Mouse (Mus musculus) naive thymus-derived CD4-positive, alpha-beta T cell, adult 2 months (primary cell): Measurements from ENCODE around the gene Mecr.

ENCODE experiments used
- DNase-seq: peaks from one replicate; pipeline ENCODE4 v3.0.0-alpha.2; 2011; ENCODE audit warnings: low read depth

Gene Mecr

DNA sequence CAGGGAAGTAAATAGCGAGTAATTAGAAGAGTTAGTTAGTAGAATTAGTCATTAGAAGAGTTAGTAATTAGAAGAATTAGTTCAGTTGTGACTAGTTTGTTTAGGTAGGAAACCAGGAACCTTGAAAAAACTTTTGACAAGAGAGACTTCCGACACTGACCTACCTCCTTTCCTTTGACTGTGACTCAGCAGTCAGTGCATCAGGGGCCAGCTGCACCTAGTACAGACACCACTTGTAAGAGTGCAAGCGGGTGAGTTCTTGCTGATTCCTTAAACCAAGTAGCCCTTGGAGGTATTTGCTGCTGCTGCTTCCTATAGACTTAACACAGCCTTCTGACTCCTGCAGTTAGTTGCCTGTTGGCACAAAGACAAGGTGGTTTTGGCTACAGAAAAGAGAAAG lies 47.4 kb downstream of the Mecr start:
- DNase-seq: no peak

- no peak for DNase-seq
These were observed 53.8 kb downstream of the Mecr start for GRCm38 (mm10) chr4:131897109-131897508.

GRCm38 (mm10) chr4:131897787-131898186 lies 54.5 kb downstream of the Mecr start:
- no peak for DNase-seq

- no peak for DNase-seq
These were observed 55.4 kb downstream of the Mecr start for GRCm38 (mm10) chr4:131898503-131899179.

DNA sequence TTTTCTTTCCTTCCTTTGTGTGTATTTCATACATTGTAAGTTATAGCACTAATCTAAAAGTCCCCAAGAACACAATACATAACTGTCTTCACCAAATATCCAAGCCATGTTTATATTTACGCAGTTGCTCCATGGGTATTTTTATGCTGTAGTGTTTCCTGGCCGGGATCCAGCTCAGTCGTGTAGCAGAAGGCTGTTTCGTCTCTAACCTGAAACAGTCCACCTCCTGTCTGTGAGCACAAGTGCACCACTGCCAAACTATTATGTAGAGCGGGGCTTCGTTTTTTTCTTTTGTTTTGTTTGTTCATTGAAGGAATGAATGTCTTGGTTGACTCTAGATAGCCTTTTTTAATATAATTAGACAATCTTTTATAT lies 55.9 kb downstream of the Mecr start:
- DNase-seq: no peak

GRCm38 (mm10) chr4:131901090-131901489 lies 57.8 kb downstream of the Mecr start:
- no peak for DNase-seq

DNA sequence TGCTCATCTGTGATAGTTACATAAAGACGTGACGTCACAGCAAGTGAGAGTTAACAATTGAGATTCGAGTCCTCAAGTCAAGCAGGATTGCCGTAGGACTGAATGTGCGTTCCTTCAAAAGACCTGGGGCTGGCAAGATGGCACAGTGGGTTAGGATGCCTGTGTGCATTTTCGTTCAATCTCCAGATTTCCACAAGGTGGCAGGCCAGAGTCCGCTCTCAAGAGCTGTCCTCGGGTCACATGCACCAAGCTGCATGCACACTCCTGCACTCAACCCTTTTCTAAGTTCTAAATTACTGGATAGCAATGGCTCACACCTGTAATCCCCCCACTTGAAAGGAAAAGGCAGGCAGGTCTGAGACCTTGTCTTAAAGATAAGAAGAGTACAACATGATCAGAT lies 61.2 kb downstream of the Mecr start:
- peak; percentile 35 for DNase-seq

- DNase-seq: no peak
These were observed 63.2 kb downstream of the Mecr start for GRCm38 (mm10) chr4:131906423-131906822.

GRCm38 (mm10) chr4:131907912-131908311 lies 64.6 kb downstream of the Mecr start:
- DNase-seq: no peak

DNA sequence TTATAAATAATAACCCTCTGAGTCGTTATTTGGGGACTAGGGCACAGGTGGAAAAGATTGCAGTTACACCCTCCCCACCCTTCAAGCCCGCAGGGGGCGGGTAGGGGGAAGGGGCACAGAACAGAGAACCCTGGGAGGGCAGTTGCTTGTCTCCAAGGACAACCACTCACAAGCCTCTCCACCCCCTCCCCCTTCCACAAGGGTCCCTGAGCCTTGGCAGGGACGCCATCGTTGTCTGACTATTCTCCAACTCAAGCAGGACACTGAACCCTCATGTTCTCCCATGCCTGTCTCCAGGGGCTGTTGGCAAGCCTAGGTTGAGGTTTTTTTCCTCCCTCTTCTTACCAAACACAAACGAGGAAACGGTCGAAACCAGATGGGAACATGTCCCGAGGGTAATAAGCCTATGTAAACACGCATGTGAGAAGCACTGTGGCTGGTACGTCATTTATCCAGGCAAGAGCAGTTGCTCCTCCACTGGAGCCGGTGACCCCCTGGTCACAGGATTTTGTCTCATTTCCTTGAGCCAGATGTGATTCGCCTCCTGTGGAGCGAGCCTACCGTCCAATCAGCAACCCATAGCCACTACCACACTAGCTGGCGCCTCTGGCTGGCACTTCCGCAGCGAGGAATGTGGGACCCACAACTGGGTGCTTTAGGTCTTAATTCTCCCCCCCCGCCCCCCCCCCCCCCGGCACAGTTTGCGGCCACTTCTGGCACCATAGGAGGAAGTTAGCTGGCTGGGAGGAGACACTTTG lies 67.1 kb downstream of the Mecr start:
- no peak for DNase-seq

- DNase-seq: no peak
These were observed 68.3 kb downstream of the Mecr start for GRCm38 (mm10) chr4:131911521-131911920.

GRCm38 (mm10) chr4:131913526-131913925 lies 70.3 kb downstream of the Mecr start:
- DNase-seq: no peak

GRCm38 (mm10) chr4:131914046-131914643 lies 70.9 kb downstream of the Mecr start:
- DNase-seq: no peak

DNA sequence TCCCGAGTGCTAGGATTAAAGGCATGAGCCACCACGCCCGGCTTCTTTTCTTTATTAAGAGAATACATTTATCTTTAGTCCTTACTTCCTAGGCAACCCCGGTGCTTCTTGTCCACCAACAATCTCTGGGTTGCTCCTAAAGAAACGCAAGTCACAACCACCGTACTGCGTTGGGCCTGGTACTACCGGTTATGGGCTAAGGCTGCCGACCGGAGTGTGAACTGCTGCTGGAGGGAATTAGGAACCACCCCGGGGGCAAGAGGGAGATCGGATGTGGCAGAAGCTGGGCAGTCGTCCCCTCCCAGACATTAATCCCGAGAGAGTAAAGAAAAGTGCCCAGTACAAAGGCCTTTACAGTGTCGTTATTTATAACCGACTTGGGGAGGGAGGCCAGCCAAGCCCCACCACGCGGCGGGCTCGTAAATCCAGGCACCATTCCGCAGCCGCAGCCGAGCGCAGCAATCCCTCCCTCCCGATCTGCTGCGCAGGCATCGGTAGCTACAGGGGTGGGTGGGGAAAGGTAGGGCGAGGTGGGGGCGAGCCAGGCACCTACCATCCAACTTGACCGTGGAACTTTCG lies 71.7 kb downstream of the Mecr start:
- no peak for DNase-seq

GRCm38 (mm10) chr4:131915821-131916328 lies 72.6 kb downstream of the Mecr start:
- DNase-seq: no peak

DNA sequence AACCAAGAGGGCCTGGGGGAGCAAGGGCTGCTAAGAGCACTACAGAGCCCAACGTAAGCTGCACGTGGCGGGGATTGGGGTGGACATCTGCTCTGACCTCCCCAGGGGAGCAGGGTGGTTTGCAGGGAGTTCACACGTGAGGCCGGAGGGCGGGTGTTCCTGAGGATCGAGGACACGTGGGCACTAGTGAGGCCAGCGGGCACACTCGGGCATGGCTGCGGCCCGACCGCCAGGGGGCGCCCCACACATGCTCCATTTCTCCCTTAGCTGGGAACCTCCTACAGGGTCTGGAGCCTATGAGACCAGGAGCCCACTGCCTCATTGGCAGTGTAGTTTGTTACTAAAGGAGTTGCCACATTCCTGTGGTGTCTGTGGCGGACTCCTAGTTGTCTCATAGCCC lies 73.2 kb downstream of the Mecr start:
- peak; percentile 78 for DNase-seq

DNA sequence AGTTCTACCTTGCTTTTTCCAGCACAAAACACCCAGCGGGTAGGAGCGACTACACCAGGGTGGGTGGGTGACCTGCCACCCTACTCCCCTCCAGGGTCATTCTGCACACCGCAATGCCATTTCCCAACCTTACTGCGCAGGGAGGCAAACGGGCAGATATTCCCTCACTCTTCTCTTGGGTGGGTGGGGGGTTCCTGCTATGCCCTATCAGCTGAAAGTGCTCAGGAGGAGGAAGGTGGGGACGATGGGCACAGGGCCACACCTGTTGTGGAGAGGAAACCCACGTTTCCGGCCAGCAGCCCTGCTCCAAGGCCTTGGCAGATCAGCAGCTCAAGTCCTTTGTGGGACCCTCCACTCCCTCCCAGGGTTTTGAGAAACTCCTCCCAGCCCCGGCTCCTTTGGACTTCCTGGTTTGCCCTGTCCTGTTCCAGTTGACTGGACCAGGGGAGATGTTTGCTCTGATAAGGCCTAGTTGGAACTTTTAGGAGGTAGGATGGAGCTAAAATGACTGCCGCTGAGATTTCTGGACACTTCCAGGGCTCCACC lies 73.8 kb downstream of the Mecr start:
- no peak for DNase-seq
